Mouse (Mus musculus) megakaryocyte, embryonic 14.5 days (primary cell): ENCODE results near the gene Gm42517.

ENCODE experiments used
- FLI1 ChIP-seq: IDR thresholded peaks from 2 replicates; pipeline ENCODE4 v1.6.1; 2012; ENCODE audit warnings: low read length, inconsistent platforms, mixed read lengths
- GATA1 ChIP-seq: IDR thresholded peaks from 3 replicates; pipeline ENCODE4 v1.6.1; 2012; ENCODE audit warnings: mixed read lengths, low read length, inconsistent platforms, borderline replicate concordance

DNA sequence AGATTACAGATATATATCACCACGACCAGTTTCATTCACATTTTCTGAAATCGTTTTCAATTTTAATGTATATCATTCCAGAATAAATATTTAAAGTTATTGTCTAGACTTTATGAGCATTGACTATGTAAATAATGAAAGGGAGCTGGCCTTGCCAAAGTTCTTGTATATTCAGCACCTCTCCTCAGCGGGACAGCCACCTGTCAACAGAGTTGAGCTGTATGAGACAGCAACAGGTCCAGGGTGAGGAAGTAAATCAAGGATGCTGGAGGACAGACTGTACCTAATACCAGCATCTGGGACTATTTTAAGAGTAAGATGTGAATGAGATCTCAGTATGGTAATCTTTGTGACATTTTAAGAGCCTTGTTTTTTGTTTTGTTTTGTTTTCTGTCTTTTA is 29.7 kb downstream of the Gm42517 start:
- TF ChIP-seq GATA1: no peak
- no peak for TF ChIP-seq FLI1
